Mouse (Mus musculus): ENCODE measurements around the gene 5031439G07Rik.

DNA sequence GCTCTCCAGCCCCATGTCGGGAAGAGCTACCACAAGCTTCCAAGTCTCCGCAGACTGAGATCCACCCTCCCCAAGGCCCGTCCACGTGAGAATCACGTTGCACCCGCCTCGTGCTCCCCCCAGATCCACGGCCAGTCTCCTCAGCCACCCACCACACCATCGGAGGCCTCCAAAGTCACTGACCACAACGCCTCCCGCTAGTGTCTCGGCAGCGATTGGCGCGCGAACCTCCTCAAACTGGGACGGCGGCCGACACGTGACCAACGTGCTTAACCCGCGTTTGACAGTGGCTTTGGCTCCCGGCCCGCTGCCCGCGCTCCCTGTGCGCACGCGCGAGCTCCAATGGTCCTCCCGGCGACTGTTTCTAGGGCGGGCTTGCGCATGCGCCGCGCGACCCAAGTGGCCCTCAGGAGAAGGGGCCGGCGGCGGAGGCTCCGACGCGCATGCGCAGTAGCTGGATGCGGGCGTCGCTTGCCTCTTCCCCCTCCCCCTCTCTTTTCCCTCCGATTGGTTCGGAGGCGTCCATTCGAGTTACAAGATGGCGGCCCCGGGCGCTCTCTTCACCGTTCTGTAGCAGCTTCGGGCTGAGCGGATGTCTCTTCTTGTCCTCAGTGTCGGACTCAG lies 65.4 kb downstream of the 5031439G07Rik start, which contains the start of gene Nup50:
- TF ChIP-seq POLR2A (IDR thresholded peaks at IDR 0.05; ENCODE audit: control insufficient read depth, extremely low read depth, insufficient read depth, low read length, poor library complexity) (peak; percentile 74; the same call in 1 of the 2 replicates), CTCF (IDR thresholded peaks at IDR 0.05; ENCODE audit: borderline replicate concordance, control insufficient read depth, extremely low read depth, insufficient read depth, low read length, poor library complexity) (peak; percentile 24; the same call in 1 of the 2 replicates)
